Mouse (Mus musculus): ENCODE results near the gene Olfr853.

Olfr853 gene

GRCm38 (mm10) chr9:19540976-19541375, at the start of gene Olfr853:
Gene Olfr853, minus strand, starts transcription at chr9:19541076.
- DNase-seq (ENCODE audit: low spot score): no peak

GRCm38 (mm10) chr9:19582317-19582716, 41.4 kb upstream of the Olfr853 start, which contains the start of gene Olfr855:
Gene Olfr855, plus strand, starts transcription at chr9:19582617.
- no peak for DNase-seq (ENCODE audit: low spot score)

GRCm38 (mm10) chr9:19567282-19567681, 26.4 kb upstream of the Olfr853 start, which contains the start of gene Olfr854:
Gene Olfr854, minus strand, starts transcription at chr9:19567382.
- no peak for DNase-seq (ENCODE audit: low spot score)

- no peak for DNase-seq (ENCODE audit: low spot score)
Observed at GRCm38 (mm10) chr9:19492995-19493394, 47.9 kb downstream of the Olfr853 start, which contains the start of gene Olfr851. Gene Olfr851, plus strand, starts transcription at chr9:19493295.
